Mouse (Mus musculus): Measurements from ENCODE around the gene Fam170b. TPM values are rescaled to one million over a fixed set of nuclear protein-coding genes. Genes with fewer than 3 reads are reported as not detected.

Gene Fam170b
- polyA plus RNA-seq, 1 experiment = not detected

GRCm38 (mm10) chr14:32856246-32856645, 22.5 kb downstream of the Fam170b start:
- no peak overlapping the region for H3K4me3 ChIP-seq (replicated peaks; ENCODE audit: extremely low read depth, low read depth, low read length)
- WGBS = 26% methylated on average over 5 of the region's 5 CpGs
- TF ChIP-seq POLR2A (IDR thresholded peaks at IDR 0.05; ENCODE audit: borderline replicate concordance, extremely low read depth, low read depth, low read length) = no peak
- no peak for TF ChIP-seq CTCF (IDR thresholded peaks at IDR 0.05; ENCODE audit: insufficient read depth, low read length)
- no peaks in the 10 kb centered on the region for H3K4me1 ChIP-seq (ENCODE audit: control insufficient read depth, insufficient read depth, low read length)
- DNase-seq = no peak

- Histone ChIP-seq H3K4me3 (replicated peaks; ENCODE audit: extremely low read depth, low read depth, low read length) (peak within 1 kb of the TSS; percentile 58), H3K4me1 (ENCODE audit: control insufficient read depth, insufficient read depth, low read length) (no peaks in the 10 kb centered on the region)
- no peak for TF ChIP-seq CTCF (IDR thresholded peaks at IDR 0.05; ENCODE audit: insufficient read depth, low read length)
- no peak for TF ChIP-seq POLR2A (IDR thresholded peaks at IDR 0.05; ENCODE audit: borderline replicate concordance, extremely low read depth, low read depth, low read length)
- peak; percentile 27 for DNase-seq
- under 1% methylated on average over 68 of the region's 68 CpGs for WGBS
These were observed 23.0 kb downstream of the Fam170b start, which contains the start of gene Vstm4 for GRCm38 (mm10) chr14:32856681-32857328. Gene Vstm4 (plus strand): TSS chr14:32856756.

- Histone ChIP-seq H3K4me1 (ENCODE audit: control insufficient read depth, insufficient read depth, low read length) (no peaks in the 10 kb centered on the region), H3K4me3 (replicated peaks; ENCODE audit: extremely low read depth, low read depth, low read length) (no peak overlapping the region)
- no peak for TF ChIP-seq POLR2A (IDR thresholded peaks at IDR 0.05; ENCODE audit: borderline replicate concordance, extremely low read depth, low read depth, low read length)
- WGBS = 82% methylated on average over 10 of the region's 10 CpGs
- DNase-seq = no peak
These were observed 24.6 kb downstream of the Fam170b start for GRCm38 (mm10) chr14:32858361-32858760.

- no peak for DNase-seq
- Histone ChIP-seq H3K4me1 (ENCODE audit: control insufficient read depth, insufficient read depth, low read length) (no peaks in the 10 kb centered on the region), H3K4me3 (replicated peaks; ENCODE audit: extremely low read depth, low read depth, low read length) (no peak overlapping the region)
- TF ChIP-seq POLR2A (IDR thresholded peaks at IDR 0.05; ENCODE audit: borderline replicate concordance, extremely low read depth, low read depth, low read length) (no peak), CTCF (IDR thresholded peaks at IDR 0.05; ENCODE audit: insufficient read depth, low read length) (no peak)
- 42% methylated on average over 6 of the region's 6 CpGs for WGBS
These were observed 25.3 kb downstream of the Fam170b start for GRCm38 (mm10) chr14:32858941-32859510.

GRCm38 (mm10) chr14:32859831-32860569, 26.2 kb downstream of the Fam170b start:
- no peak for DNase-seq
- TF ChIP-seq CTCF (IDR thresholded peaks at IDR 0.05; ENCODE audit: insufficient read depth, low read length) (no peak), POLR2A (IDR thresholded peaks at IDR 0.05; ENCODE audit: borderline replicate concordance, extremely low read depth, low read depth, low read length) (no peak)
- H3K4me1 ChIP-seq (ENCODE audit: control insufficient read depth, insufficient read depth, low read length) = no peaks in the 10 kb centered on the region
- WGBS = 52% methylated on average over 11 of the region's 11 CpGs
- no peak overlapping the region for H3K4me3 ChIP-seq (replicated peaks; ENCODE audit: extremely low read depth, low read depth, low read length)

GRCm38 (mm10) chr14:32861149-32861581, 27.4 kb downstream of the Fam170b start:
- 24% methylated on average over 6 of the region's 6 CpGs for WGBS
- DNase-seq = no peak
- no peak overlapping the region for H3K4me3 ChIP-seq (replicated peaks; ENCODE audit: extremely low read depth, low read depth, low read length)
- TF ChIP-seq CTCF (IDR thresholded peaks at IDR 0.05; ENCODE audit: insufficient read depth, low read length) (no peak), POLR2A (IDR thresholded peaks at IDR 0.05; ENCODE audit: borderline replicate concordance, extremely low read depth, low read depth, low read length) (no peak)
- no peaks in the 10 kb centered on the region for H3K4me1 ChIP-seq (ENCODE audit: control insufficient read depth, insufficient read depth, low read length)

GRCm38 (mm10) chr14:32861656-32862055, 27.9 kb downstream of the Fam170b start:
- no peak for DNase-seq
- TF ChIP-seq POLR2A (IDR thresholded peaks at IDR 0.05; ENCODE audit: borderline replicate concordance, extremely low read depth, low read depth, low read length) (no peak), CTCF (IDR thresholded peaks at IDR 0.05; ENCODE audit: insufficient read depth, low read length) (no peak)

GRCm38 (mm10) chr14:32865331-32865730, 31.6 kb downstream of the Fam170b start:
- WGBS = 44% methylated on average over 3 of the region's 3 CpGs
- Histone ChIP-seq H3K4me3 (replicated peaks; ENCODE audit: extremely low read depth, low read depth, low read length) (no peak overlapping the region), H3K4me1 (ENCODE audit: control insufficient read depth, insufficient read depth, low read length) (no peaks in the 10 kb centered on the region)
- TF ChIP-seq POLR2A (IDR thresholded peaks at IDR 0.05; ENCODE audit: borderline replicate concordance, extremely low read depth, low read depth, low read length) (no peak), CTCF (IDR thresholded peaks at IDR 0.05; ENCODE audit: insufficient read depth, low read length) (no peak)
- no peak for DNase-seq

More at GRCm38 (mm10) chr14:32861656-32862055, 27.9 kb downstream of the Fam170b start:
- 46% methylated on average over 2 of the region's 2 CpGs for WGBS
- no peak overlapping the region for H3K4me3 ChIP-seq (replicated peaks; ENCODE audit: extremely low read depth, low read depth, low read length)
- H3K4me1 ChIP-seq (ENCODE audit: control insufficient read depth, insufficient read depth, low read length) = no peaks in the 10 kb centered on the region

- Histone ChIP-seq H3K4me1 (ENCODE audit: control insufficient read depth, insufficient read depth, low read length) (no peaks in the 10 kb centered on the region), H3K4me3 (replicated peaks; ENCODE audit: extremely low read depth, low read depth, low read length) (no peak overlapping the region)
- TF ChIP-seq POLR2A (IDR thresholded peaks at IDR 0.05; ENCODE audit: borderline replicate concordance, extremely low read depth, low read depth, low read length) (no peak), CTCF (IDR thresholded peaks at IDR 0.05; ENCODE audit: insufficient read depth, low read length) (no peak)
- no peak for DNase-seq
- 67% methylated on average over 5 of the region's 5 CpGs for WGBS
These were observed 38.2 kb downstream of the Fam170b start for GRCm38 (mm10) chr14:32871963-32872362.

Data from lung, adult 2 months (tissue).